Mouse (Mus musculus): Measurements from ENCODE around the gene Zfhx3.

Zfhx3 gene

GRCm38 (mm10) chr8:108595721-108596495, 653.5 kb downstream of the Zfhx3 start:
- DNase-seq, result peak; percentile 62

DNA sequence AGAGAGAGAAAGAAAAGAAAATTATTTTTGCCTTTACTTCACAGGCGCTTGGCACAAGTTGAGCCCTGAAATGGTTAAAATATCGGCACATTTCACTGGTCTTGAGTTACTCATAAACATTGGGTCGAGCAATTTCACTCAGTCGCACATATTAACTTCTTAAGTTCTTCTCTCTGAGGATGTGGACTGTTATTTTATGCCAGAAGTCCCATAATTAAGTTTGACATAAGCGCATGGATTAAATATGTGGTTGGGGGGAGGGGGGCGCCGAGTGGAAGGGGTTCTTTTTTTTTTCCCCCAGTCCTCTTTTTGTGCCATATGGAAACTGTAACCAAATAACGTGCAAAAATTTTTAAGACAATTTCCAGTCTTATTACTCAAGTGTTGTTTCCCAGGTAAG, 656.6 kb downstream of the Zfhx3 start:
- no peak for DNase-seq

GRCm38 (mm10) chr8:108599558-108599957, 657.1 kb downstream of the Zfhx3 start:
- no peak for DNase-seq

DNA sequence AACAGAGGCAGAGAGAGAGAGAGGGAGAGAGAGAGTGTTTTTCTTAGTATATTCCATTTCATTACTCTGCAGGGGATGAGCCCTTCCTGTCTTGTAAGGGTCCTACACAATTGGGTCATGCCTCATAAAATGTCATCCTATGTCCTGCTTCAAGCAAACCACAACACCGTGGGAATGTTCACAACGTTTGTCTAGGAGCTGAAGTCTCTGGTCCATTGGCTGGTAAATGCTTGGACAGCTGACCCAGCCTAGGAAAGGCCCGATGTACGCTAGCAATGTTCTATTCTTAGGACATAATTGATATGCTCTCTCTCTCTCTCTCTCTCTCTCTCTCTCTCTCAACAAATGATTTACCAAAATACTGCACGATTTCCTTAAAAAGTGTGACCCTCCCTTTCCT, 666.2 kb downstream of the Zfhx3 start:
- no peak for DNase-seq

DNA sequence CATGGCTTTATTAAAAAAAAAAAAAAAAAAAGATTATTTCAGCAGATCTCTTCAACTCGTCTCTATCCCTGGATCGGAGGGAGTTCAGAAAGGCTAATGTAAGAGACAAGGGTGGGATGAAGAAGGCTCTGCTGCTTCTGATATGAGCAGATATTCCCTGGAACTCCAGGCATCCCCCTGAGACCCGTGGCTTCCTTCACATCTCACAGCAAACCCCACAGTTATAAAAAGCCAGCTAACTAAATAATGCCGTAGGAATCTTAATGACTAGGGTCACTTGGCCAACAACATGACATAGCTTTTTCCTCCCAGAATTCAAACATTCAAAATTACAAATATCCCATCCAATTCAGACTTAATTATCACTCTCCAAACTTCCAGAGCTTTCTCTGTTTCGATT, 666.7 kb downstream of the Zfhx3 start:
- no peak for DNase-seq

- DNase-seq, result no peak
Measured at GRCm38 (mm10) chr8:108611141-108611674, 668.8 kb downstream of the Zfhx3 start.

DNA sequence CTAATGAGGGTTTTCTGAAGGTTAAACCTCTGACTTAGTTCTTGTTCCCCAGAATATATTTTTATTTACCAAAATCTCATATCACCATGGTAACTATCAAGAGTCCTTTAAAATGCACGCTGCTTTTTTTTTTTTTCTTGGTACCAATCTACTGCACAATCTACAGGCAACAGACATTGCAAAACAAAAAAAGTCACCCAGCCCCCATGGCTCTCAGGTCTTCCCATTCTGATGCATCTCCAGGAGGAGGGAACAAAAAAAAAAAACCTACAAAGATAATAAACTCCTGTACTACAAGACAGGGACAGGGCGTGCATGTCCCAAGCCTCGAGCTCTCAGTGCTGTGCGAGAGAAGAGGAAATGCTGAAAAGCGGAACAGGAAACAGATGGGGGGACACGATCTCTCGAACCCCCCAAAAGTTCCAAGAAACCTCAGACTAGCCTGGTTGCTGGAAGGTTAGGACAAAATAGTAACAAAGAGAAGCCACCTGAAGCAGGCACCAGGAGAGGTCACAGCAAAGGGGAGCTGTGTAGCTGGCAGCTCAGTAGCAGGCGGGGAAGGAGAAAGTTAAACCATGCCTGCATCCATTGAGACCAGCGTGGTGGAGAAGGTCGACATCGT, 669.5 kb downstream of the Zfhx3 start:
- no peak for DNase-seq

- DNase-seq, result peak; percentile 80
Measured at GRCm38 (mm10) chr8:108612815-108613214, 670.4 kb downstream of the Zfhx3 start.

DNA sequence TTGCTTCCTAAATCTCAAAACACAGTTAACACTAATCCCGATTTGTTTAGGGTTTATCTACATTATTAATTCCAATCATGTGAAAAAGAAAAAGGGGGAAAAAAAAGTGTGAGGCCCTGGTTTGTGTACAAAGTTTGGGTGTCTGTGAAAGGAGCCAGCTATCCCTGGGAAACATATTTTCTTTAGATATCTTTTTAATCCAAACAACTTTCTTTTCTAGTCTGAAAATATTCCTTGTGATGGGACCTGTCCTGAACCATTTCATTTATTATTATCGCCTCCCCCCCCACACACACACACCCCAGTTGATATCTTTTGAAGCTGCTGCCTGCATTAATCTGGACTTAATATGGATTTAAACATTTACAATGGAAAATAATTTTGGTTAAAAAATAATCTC, 670.8 kb downstream of the Zfhx3 start:
- no peak for DNase-seq

DNA sequence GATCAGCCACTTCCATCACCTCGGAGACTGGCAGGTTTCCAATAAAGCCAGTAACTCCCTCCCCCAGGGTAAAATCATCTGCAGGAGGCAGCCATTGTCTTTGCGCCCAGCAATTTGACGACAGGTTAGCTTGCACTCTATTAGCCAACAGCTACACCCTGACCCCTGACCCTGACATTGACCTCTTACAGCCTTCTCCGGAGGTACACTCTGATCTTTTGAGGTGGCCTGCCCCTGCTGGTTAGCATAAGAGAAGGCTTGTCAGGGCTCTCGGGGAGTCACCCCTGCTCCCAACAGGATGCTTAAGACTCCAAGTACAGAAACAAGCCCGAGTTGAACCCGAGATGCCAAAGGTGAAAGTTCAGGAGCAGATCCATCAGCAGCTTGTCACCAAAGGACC, 678.9 kb downstream of the Zfhx3 start:
- DNase-seq, result no peak

DNA sequence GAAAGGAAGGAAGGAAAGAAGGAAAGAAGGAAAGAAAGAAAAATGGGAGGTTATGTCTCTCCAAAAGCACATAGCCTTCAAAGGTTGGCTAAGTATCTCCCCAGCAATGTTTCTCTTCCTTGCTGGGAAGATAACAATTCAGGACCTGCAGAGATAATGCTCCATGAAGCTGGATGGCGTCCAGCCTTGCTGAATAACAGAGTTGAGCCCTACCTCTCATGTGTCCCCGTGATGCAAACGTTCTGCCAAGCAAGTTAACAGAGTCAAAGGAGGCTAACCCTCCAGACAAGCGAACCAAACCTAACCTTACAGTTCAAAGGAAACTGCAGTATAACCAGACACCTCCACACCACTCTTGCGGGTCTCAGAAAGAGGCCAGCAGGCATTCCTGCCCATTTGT, 681.2 kb downstream of the Zfhx3 start:
- no peak for DNase-seq

DNA sequence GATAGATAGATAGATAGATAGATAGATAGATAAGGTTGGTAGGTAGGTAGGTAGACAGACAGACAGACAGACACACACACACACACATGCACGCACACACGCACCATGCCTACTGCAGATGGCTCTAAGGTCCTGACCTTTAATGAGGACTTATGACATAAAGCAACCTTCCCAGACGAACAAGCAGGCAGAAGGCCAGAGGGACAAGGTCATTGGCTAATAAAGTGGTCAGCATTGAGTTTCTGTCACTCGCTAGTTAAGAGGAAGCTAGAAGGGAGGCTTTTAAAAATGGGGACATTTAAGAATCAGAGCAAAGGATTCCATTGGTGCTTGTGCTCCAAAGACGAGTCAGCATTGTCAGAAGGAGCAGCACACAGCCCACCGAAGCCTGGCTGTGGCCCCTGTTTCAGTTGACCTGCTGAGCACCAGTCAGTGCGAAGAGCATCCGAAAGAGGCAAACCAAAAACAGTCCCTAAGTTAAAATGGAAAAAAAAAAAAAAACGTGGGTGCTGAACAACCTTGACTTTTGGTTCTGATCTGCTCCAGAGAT, 683.2 kb downstream of the Zfhx3 start:
- DNase-seq, result no peak

DNA sequence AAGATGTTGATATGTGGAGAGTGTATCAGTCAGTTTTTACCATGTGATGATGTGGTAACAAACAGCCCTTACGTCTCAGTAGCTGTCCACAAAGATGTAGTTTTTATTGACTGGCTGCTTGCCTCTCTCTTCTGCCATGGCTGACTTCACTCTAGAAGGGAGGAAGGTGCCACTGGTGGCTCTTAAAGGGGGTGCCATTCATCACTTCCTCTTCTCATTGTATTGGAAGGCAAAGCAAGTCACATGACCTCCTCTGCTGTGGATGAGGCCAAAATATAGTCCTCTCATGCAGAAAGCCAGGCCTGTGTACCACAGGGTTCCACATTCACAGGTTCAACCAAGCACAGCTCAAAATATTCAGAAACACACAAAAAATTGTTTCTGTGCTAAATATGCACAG, 688.6 kb downstream of the Zfhx3 start:
- no peak for DNase-seq

DNA sequence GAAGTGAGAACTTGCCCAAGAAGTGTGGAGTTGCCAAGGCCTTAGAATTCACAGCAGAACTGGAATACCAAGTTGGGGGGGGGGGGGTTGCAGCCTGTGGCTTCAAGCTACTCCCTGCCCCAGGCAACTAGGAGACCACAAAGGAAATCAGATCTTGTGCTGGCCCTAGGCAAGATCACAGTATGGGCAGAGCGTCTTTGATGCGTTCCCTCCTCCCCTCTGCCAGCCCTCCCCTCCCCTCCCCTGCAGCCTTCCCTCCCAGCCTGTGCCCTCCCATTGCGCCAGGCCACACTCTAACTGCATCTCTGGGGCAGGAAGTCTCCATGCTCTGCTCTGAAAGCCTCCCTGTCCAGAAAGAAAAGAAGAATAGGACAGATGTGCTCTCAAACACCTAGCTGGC, 691.8 kb downstream of the Zfhx3 start:
- no peak for DNase-seq

DNA sequence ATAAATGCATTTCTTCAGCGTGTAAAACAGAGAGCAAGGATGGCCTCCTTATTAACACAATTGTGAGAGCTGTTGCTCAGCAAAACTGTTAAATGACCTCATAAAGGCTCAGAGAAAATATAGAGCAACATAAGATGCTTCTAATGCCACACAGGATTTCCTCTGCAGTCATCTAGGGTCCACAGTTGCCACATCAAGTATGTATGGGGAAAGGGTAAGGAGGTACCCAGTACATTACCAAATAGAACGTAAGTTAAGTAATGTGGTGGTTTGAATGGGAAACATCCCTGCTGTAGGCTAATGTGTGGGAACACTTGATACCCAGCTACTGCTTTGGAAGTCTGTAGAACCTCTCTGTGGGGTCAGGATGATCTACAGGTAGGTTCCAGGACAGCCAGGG, 695.4 kb downstream of the Zfhx3 start:
- DNase-seq, result no peak

DNA sequence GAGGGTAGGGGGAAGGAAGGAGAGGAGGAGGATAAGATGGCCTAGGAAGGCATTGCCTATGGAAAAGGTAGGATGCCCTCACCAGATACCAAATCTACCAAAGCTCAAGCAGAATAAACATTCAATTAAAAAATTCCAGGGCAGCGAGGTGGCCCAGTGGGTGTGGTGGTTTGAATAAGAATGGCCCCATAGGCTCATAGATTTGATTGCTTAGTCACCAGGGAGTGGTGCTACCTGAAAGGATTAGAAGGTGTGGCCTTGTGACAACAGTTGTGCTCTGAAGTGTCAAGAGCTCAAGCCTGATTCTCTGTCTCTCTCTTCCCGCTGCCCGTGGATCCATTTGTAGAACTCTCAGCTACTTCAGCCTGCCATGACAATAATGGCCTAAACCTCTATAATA, 703.2 kb downstream of the Zfhx3 start:
- DNase-seq, result no peak

GRCm38 (mm10) chr8:108647556-108647955, 705.1 kb downstream of the Zfhx3 start:
- peak; percentile 85 for DNase-seq

DNA sequence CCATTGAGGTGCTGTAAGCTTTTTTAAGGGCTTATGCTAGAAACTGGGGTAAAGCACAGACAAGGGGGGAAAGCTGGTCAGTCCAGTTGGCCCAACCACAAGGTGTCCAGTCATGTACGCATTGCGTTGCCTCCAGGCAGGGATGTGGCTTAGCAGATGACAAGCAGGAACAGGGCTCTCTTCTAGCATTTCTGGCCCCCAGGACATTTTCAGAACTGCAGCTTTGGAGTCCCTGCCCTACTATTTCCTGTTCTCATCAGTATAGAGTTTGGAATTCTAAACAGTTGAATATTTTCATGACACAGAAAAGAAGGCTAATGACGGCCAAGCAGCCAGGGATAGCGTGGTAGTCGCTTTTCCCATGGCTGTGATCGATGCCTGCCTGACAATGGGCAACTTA, 706.5 kb downstream of the Zfhx3 start:
- DNase-seq, result peak; percentile 49

GRCm38 (mm10) chr8:108650837-108651236, 708.4 kb downstream of the Zfhx3 start:
- peak; percentile 22 for DNase-seq

GRCm38 (mm10) chr8:108661486-108662093, 719.1 kb downstream of the Zfhx3 start:
- DNase-seq, result no peak

GRCm38 (mm10) chr8:108662766-108663165, 720.3 kb downstream of the Zfhx3 start:
- DNase-seq, result no peak

- DNase-seq, result no peak
Measured at GRCm38 (mm10) chr8:108671939-108672515, 729.6 kb downstream of the Zfhx3 start.

DNA sequence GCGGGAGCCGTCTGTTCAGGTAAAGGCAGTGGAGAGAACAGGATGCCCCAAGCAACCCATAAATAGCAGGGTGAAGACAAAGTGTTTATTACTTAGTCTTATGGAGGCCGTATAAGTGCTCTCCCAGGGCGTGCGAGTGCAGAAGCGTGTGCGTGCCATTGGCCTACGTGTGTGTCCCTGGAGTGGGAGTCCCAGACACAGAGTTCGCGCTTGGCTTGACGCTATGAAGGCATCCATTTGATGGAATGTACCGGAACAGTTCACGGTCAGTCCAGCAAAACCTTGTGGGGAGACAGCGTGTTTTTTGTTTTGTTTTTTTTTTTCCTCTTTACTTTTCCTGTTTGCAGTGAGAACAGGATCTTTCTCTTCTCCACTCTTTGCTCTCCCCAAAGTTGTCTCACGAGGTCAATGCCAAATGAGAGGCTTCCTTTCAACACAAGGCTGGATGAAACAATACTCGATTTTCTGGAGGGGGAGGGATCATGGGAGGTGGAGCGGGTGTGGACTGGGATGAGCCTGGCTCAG, 732.6 kb downstream of the Zfhx3 start:
- no peak for DNase-seq
